Mouse (Mus musculus) heart, postnatal 0 days (tissue): ENCODE data around the gene Slc7a14.

Experiments
- CTCF ChIP-seq: IDR thresholded peaks from 2 replicates; pipeline ENCODE4 v1.5.1; 2016; ENCODE audit warnings: antibody characterized with exemption, control low read depth, low read depth
- EP300 ChIP-seq: IDR thresholded peaks from 2 replicates; pipeline ENCODE4 v1.6.1; 2016; ENCODE audit warnings: antibody characterized with exemption, low read depth

DNA sequence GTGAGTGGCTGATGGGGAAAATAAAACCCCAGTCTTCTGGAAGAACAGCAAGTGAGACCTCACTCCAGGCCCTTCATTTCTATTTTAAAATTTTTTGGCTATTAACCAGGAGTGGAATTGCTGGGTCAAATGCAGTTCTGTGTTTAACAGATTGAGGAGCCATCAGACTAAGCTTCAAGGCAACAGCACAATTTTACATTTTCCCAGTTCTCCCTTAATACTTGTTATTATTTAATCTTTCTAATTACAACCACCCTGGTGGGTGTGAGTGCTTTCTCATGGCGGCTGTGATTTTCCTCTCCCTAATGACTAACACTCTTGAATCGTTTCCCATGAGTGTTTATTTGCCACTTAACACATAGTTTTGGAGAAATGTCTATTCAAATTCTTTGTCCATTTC, 29.1 kb downstream of the Slc7a14 start:
- TF ChIP-seq EP300: no peak
- no peak for TF ChIP-seq CTCF
